Mouse (Mus musculus) embryo, embryonic 10 days (tissue): ENCODE results near the gene Galnt17.

Source experiments
- DNase-seq: peaks from one replicate; pipeline ENCODE4 v3.0.0-alpha.2; 2015; ENCODE audit warnings: low spot score

The Galnt17 gene

DNA sequence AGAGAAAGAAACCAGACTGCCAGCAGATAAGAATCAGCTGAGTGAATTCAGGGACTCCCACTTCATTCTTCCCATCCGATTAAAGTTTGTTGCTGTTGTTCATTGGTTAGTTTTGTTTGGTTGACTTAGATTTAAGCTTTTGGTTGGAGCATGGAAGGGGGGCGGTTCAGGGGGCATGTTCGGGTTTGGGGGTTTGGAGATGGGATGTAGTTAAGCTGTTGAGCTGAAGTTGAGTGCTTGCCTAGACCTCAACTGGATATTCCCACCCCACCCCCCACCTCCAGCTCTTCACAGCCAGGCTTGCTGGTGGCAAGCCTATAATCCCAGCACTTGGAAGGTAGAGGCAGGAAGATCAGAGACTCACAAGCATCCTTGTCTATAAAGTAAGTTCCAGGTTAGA is at the start of gene Galnt17:
Gene Galnt17 (minus strand): TSS at position 101 of the 400 bp plus-strand sequence.
- DNase-seq = no peak

DNA sequence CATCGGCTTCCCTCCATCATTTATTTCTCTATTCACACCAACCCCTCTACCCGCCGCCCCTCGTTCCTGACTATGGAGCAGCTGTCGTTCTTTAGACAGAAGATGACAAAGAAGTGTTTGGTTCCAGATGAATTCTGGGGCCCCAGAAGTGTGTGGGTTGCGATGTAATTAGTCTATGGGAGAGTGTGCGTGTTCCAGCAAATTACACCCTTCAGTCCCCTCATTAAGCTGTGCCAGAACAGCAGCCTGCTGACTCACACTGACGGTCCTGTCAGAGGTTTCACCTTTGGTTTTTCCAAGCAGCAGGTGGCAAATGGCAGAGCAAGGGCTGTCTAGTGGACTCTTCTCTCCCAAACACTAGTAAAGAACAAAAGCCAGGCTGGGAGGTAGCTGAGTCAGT is 26.2 kb upstream of the Galnt17 start:
- no peak for DNase-seq

DNA sequence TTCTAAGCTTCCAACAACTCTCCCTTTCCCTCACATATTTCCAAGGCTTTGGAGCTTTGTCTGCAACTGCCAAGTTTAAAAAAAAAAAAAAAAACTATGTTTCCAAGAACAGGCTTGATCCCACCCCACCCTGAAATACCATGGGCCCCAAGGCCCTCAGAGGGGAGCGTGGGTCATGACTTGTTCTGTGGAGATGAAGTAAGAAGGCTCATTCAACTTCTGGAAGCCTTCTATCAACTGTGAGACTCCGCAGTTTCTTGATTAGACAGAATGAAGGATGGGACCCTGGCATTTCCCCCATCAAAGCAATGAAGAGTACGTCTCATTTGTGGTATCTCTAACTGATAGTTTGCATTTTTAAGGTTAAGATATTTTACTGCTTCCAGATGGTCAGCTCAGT is 13.0 kb upstream of the Galnt17 start:
- no peak for DNase-seq

DNA sequence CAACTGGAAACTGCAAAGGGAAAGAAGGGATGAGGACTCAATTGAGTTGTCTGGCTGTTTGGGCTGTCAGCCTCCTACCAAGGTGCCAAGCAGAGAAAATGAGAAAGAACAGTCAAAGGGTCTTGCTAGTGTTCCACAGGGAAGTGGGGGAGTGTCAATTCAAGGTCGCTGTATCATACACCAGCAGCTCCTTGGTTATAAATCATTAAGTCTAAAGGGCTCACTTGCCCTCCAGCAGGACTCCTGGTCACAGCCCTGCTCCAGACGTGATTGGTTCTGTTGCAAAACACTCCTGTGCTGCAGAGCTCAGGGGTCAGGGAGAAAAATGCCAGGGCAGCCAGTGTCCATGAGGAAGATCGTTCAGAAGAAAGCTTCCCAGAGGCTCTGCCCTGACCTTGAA is 11.3 kb upstream of the Galnt17 start:
- no peak for DNase-seq

DNA sequence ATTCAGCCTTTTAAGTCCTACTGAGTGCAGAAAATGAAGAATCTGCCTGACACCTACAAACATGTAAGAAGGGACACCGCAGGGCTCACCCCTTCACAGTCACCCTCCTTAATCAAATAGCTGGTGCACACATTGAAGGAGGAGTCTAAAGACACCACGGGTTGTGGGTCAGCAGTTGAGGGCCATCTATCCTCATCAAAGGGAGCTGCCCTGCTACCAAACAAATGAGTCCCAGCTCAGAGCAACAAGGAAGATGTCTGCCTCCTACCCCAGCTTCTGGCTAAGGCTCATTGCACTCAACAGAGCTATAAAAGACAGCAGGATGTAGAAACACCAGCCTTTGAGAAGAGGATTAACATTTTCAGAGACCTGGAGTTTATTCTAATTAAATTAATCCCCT is 10.8 kb upstream of the Galnt17 start:
- no peak for DNase-seq

DNA sequence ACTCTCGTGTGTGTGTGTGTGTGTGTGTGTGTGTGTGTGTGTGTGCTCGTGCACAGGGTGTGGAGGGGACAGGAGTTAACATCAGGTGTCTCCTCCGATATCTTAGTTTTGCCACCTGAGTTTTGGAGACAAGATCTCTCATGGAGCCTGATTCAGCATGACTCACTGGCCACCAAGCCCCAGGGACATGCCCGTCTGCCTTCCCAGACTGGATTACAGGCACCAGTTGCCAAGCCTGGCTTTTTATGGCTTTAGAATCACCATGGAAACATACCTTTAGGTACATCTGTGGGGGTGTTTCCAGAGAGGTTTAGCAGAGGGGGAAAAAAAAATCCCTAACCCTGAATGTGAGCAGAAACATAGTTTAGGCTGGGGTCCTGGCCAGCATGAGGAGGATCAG is 6.7 kb upstream of the Galnt17 start:
- DNase-seq = no peak

DNA sequence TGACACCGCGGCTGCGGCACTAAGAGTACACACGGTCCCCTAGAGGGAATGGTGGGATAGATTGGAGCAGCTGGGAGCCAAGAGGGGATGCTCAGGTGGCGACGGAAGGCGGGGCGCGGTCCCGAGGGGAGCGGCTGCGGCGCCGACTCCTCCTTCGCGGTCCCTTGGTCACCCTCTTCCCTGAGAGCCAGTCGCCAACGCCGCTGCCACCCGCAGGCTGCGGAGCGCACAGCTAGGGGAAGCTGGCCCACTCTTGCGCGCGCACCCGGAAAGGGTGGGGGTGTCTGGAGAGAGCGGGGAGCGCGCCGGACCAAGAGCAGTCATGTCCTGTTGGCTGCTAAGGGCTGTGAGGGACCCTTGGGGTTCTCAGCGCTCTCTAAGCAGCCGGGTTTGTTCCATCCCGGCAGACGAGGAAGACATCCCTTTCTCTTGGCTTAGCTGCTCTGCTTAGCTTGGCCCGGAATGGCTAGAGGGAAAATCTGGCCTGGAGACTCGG is 593 bp downstream of the Galnt17 start:
- DNase-seq = peak; percentile 85

DNA sequence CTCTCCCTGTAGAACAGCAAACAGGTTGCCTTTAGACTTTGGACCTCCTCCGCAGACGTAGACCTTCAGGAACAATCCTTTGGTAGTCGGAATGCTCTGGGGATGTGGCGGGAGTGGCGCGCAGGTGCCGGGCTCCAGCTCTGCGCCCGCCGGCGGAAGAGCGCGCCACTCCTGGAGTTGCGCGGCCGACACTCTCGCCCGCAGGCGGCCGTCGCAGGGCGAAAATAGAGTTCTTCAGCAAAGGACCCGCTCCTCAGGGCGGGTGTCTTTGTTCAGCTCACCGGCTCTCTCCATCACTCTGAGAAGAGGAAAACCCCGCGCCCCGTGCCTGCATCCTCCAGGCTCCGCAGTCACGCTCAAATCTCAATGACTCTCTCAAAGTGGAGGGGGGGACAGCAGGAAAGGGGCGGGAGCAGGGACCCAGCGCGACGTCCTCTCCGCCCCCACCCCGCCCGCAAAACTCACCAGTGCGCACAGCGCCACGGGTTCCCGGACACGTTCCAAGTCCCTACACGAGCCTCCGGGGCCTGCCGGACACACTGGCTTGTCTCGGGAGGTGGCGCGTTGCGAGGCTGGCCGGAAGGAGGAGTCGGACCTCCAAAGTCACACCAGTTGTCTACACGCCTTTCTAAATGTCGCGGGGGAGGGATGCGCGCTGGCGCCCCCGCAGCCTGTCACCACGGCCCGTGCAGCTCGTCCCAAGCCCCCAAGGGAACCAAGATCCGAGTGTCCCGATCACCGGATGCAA is 1.2 kb downstream of the Galnt17 start:
- peak; percentile 59 for DNase-seq

DNA sequence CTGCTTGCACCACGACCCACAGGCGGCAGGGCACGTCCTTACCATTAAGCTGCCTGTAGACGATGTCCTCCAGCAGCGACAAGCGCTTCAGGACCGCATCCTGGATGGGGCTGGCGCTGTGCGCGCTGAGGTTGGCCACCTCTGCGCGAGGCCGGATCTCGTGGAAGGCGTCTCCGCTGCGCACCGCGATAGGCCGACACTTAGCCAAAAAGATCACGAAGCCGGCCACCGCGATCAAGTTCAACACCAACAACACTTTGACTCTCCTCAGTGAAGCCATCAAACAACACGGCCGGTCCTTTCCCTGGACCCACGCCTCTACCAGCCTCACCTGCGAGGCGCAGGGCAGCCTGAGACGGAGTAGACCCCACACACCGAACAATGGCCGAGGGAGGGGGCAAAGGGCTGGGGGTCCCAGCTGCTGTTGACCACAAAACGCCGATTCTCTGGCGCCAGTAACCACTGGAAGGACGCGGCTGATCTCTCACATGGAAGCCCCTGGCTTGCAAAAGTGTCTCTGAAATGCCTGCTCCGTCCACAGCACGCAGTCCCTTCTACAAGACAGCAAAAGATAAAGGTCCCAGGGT is 1.9 kb downstream of the Galnt17 start:
- DNase-seq = peak; percentile 57

DNA sequence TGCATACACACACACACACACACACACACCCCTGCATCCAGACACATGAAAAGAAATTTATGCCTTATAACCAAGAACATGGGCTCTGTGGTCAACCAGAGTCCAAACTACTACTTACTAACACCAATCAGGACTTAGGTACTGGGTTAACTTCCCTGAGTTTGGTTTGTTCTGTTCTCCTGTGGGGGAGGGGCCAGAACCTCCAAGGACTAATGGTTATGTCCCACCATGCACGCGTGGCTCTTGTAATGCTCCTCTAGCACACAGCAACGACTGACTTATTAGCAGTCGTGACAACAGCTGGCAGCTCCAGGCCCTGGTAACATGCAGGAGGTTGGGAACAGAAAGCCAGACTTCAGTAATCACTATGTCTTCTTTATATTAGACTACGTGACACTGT is 3.1 kb downstream of the Galnt17 start:
- no peak for DNase-seq

DNA sequence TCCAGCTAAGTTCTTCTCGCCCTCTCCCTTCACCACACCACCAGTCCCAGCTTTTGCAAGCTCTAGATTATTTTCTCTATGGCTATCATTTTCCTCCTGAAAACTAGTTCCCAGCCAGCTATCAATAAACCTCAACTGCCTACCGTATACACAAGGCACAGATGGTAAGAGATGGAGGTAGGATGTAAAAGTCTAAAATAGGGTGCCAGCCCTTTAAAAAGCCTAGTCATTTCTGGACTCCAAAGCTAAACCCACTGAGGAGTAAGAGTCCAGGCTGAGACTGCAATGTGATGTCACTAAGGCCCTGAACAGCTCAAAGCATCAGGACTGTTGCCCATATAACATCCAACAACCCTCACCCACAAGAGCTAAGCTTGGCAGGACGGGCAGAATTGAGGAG is 6.8 kb downstream of the Galnt17 start:
- no peak for DNase-seq

DNA sequence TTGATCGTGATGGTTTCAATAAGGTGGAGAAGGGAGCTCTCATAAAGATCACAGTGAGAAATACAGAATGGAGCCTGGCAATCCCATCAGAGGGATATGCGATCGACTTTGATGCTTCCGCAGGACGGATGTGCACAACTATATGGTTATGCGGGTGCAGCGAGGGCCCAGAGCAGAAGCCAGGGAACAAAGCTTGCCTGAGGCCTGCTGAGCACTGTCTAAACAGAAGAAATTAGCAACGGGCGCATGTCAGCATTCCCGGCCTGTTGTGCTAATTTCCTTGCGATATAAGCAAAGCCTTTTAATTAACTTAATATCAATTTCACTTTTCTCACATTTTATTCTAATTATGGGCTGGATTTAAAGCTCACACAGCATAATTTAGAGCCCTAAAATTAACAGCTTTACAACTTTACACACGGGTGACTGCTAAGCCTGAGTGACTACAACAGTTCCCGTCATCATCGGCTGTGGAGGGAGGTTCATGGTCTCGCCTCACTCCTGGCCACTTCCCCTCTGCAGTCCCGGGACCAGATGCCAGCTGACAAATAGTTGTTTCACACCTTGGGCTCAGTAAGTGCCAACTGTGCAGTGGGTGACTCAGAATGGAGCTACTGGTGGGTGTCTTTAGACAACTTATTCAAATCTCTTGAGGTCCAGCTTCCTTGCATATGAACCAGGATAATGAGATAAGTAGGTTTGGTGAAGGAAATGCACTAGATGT is 14.4 kb downstream of the Galnt17 start:
- no peak for DNase-seq

DNA sequence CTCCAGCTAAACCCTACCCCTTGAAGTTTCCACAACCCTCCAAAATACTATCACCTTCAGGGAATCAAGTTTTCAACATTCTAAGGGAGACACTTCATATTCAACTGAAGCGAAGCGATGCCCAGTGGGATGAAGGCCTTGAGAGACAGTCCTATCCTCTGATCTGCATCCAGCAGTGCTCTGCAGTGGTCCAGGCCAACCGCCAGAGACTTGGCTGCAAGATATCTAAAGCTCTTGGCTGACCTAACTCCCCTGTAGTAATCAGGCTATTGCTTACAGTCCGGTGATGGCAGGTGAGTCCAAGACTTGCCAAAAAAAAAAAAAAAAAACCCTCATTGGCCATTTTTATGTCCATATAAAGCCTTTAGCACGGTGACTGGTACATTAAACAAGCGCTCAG is 21.2 kb downstream of the Galnt17 start:
- DNase-seq = no peak

DNA sequence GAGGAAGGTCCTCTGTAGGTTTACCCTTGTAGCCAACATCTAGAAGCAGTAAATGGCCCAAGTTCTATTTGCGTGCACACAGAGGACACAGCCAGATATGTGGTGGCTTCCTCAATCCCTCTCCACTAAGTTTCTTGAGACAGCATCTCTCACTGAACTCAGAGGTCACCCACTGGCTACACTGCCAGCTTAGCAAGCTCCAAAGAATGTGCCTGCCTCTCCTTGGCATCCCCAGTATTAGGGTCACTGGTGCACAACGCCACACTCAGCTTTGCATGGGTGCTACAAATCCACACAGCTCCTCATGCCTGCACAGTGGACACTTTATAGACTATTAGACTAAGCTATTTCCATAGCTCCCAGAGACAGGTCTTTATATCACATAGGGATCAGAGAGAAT is 21.6 kb downstream of the Galnt17 start:
- DNase-seq = no peak

DNA sequence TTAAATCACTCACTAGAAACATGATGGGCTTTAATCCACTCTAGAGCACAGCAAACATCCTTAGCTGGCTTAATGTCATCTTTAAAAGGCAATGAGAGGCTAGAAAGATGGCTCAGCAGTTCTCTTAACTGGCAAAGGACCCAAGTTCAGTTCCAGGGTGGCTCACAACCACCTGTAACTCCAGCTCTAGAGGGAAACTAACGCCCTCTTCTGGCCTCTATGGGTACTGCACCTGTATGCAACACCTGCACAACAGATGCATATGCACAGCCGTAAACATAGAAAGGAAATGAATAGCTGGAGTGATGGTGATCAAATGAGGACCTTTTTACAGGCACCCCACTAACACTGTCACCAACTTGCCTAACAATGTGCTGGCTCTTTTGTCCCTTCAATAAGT is 27.9 kb downstream of the Galnt17 start:
- DNase-seq = no peak

DNA sequence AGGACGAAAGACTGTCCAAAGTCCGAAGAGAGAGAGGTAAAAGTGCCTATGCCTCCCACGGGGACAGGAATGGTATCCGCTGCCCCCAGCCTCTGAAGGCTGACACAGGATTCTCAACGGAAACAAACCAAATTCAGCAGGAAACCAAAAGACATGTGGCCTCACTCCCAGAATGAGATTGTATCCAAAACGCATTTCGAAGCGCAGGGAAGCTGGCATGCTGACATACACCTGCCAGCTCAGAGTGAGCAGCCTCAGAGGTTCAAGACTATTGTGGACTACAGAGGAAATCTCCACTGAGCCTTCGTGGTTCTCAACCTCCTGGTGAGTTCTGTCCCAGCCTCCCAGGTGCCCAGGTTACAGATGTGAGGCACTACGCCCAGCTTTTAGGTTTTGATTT is 29.0 kb downstream of the Galnt17 start:
- DNase-seq = no peak

DNA sequence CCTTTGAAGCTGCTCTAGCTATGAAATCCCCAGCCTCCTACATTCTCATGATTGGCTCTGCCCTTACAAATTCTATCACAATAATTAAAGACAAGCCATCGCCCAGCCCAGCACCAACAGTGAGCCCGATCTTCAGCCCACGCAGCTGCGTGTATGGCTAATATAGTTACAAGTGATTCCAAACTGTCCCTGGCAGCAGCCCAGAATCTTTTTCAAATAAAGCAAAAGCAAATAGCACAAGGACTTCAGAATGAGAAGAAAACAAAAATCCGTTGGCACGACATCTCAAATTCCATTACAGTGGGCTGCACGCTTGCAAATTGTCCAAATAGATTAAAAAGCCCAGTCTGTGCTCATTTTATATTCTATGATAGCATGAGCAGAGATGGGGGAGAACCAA is 31.1 kb downstream of the Galnt17 start:
- no peak for DNase-seq

DNA sequence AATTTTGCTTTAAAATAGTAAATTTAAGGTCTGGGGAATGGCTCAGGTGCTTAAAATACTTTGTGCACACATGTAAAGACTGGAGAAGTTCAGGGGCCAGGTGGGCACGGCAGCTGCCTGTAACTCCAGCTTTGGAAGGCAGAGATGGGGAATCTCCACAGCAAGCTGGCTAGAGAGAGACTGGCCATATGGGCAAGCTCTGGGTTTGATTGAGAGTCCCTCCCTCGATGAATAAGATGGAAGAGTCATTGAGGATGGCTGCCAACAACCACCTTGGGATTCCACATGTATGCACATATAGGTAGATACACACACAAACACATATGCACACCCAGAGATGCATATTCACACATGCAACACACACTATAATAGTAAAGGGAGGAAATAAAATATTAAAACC is 42.0 kb downstream of the Galnt17 start:
- DNase-seq = no peak

DNA sequence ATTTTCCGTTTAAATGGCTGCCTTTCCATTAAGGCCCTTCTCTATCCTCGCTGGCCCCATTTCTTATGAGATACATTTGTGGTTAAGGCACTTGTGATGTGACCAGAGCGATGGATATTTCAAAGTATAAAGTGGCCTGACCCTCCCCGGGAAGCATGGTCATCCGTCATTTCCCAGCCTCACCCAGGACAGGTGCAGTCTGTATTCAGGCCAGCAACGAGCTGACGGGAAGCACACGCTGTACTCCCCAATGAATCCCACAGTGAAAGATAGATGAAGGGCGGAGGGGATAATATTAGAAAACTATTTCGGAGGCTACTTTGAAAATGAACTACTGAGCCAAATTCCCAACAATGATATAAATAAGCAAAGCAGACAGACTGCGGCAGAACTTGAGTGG is 44.2 kb downstream of the Galnt17 start:
- peak; percentile 9 for DNase-seq

DNA sequence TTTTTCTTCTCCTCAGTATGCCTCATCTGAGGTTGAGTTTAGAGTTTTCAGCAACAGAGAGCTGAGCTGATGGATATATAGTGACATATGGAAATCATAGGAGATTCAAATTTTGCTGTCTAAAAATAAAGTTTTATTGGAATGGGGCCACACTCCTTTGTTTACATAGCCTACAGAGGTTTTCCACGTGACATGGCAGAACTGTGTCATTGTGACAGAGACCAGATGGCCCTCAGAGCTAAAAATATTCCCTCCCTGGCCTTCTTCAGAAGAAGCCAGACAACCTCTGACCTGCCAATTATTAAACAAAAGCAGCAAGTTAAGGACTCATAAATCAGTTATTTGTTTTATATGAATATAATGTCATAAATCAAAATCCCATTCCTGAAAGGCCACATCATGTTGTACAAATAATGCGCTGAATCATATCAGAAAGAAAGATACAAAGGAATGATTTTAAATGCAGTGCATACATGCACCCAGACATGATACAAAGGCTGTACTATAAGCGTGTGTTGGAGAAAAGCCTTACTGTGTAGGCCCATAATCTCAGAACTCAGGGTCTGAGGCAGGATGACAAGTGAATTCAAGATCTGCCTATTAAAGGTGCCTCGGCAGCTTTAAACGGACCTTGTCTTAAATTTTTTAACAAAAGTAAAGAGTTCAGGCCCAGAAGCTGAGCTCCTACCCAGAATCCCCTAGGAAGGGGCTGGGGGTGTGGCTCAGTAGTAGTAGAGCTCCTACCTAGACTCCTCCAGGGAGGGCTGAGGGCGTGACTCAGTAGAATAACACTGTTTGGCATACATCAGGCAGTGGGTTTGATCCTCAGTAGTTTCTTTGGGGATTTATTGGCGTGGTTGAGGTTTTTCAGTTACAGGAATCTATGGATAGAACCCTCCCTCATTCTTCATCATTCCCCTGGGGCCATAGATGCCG is 57.3 kb downstream of the Galnt17 start:
- no peak for DNase-seq

DNA sequence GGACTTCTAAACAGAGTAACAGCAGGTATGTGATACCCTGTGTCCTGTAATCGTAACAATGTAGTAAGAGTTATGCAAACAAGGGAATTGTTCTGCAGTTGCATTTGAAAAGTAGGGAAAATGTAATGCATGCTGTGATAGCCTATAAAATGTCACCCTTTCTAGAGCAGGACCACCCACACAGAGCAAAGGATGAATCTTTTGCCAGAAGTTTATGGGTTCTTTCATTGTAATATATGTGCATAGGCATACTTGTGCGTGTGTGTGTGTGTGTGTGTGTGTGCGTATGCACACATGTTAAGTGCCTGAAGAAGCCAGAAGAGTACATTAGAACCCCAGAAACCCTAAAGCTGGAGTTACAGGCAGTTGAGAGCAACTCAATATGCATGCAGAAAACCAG is 59.9 kb downstream of the Galnt17 start:
- DNase-seq = no peak

DNA sequence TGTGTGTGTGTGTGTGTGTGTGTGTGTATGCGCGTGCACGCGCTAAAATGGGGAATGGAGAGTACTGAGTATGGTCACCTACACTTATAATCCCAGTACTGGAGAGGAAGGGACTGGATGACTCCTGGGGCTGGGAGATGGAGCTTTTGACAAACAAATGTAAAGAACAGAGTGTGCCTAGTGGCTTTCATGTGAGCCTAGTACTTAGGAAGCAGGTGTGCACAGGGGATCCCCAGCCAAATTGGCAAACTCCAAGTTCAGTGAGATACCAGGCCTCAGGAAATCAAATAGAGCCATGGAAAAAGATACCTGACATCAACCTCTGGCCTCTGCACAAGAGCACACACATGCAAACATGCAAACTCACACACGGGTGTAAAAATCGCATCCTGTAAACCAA is 61.7 kb downstream of the Galnt17 start:
- no peak for DNase-seq
